In genomic region chr9:75231841-75232746, GRCm38 (mm10) we compare ENCODE assay signal across 8 mouse cellular contexts. TPM values are rescaled to one million over a fixed set of nuclear protein-coding genes. Genes with fewer than 3 reads are reported as not detected.
A peak's percentile ranks its signal among the peaks of the same experiment; 100 is the strongest.
DNase-seq lines count a peak whose midpoint lies in the region; ATAC-seq and TF ChIP-seq lines count a peak whose summit lies in the region.

Myo5c (plus strand) TSS chr9:75232020.

- TF ChIP-seq CTCF in lung, postnatal 0 days (IDR thresholded peaks at IDR 0.05): peak; percentile 31; the same call in 1 of the 2 replicates

- H3K9ac ChIP-seq in heart, embryonic 13.5 days: peak within 1 kb of the TSS; percentile 79
- peak within 1 kb of the TSS; percentile 24 for H3K9ac ChIP-seq in kidney, embryonic 15.5 days
- peak within 1 kb of the TSS; percentile 58 for H3K9ac ChIP-seq in lung, postnatal 0 days (replicated peaks; ENCODE audit: low read depth)
- H3K9ac ChIP-seq in stomach, embryonic 15.5 days: peak within 1 kb of the TSS; percentile 56; the same call in 1 of the 2 replicates

- TF ChIP-seq EP300 in lung, postnatal 0 days (IDR thresholded peaks at IDR 0.05): no peak

- H3K9me3 ChIP-seq in embryonic facial prominence, embryonic 10.5 days: no peaks in the 10 kb centered on the region
- H3K9me3 ChIP-seq in heart, embryonic 13.5 days: no peaks in the 10 kb centered on the region
- H3K9me3 ChIP-seq in kidney, embryonic 15.5 days (replicated peaks): no peaks in the 10 kb centered on the region
- no peaks in the 10 kb centered on the region for H3K9me3 ChIP-seq in lung, postnatal 0 days (ENCODE audit: low read length)
- no peaks in the 10 kb centered on the region for H3K9me3 ChIP-seq in stomach, embryonic 15.5 days

- ATAC-seq in heart, embryonic 13.5 days (ENCODE audit: extremely low read depth, insufficient number of reproducible peaks, low FRiP score, low TSS enrichment): no peak
- ATAC-seq in kidney, embryonic 15.5 days (replicated peaks; ENCODE audit: low FRiP score): peak; percentile 89
- peak; percentile 63 for ATAC-seq in lung, postnatal 0 days
- peak; percentile 62 for ATAC-seq in stomach, embryonic 15.5 days (ENCODE audit: insufficient read depth, low FRiP score, low read depth)

- H3K4me2 ChIP-seq in heart, embryonic 13.5 days: peak within 1 kb of the TSS; percentile 94
- peak within 1 kb of the TSS; percentile 69 for H3K4me2 ChIP-seq in kidney, embryonic 15.5 days
- peak within 1 kb of the TSS; percentile 52 for H3K4me2 ChIP-seq in lung, postnatal 0 days (replicated peaks; ENCODE audit: low read depth, low read length)
- peak within 1 kb of the TSS; percentile 68 for H3K4me2 ChIP-seq in stomach, embryonic 15.5 days

- H3K27me3 ChIP-seq in embryonic facial prominence, embryonic 10.5 days (replicated peaks; ENCODE audit: low read depth, poor library complexity, severe bottlenecking): peaks cover 58% of the 10 kb centered on the region
- H3K27me3 ChIP-seq in heart, embryonic 13.5 days (replicated peaks): peaks cover 33% of the 10 kb centered on the region
- peaks cover 25% of the 10 kb centered on the region for H3K27me3 ChIP-seq in kidney, embryonic 15.5 days
- 0 out of 2 replicates have a peak, but pooled peaks cover 4% of the 10 kb centered on the region for H3K27me3 ChIP-seq in lung, postnatal 0 days (replicated peaks; ENCODE audit: insufficient read depth, low read length)
- peaks cover 6% of the 10 kb centered on the region; the same call in 1 of the 2 replicates for H3K27me3 ChIP-seq in stomach, embryonic 15.5 days (replicated peaks)

- DNase-seq in adrenal gland, adult 18-20 months (ENCODE audit: low spot score in 2 of 2): peak; percentile 22 to 31
- peak; percentile 75 for DNase-seq in embryonic facial prominence, embryonic 10.5 days (ENCODE audit: low spot score)
- DNase-seq in lung, postnatal 0 days (ENCODE audit: low spot score): peak; percentile 86
- DNase-seq in thymus, postnatal 36 days: no peak
- DNase-seq in left cerebral cortex, adult 9 months (ENCODE audit: low spot score in 2 of 2): no peak

- 2% methylated on average over 48 of the region's 48 CpGs for WGBS in embryonic facial prominence, embryonic 10.5 days
- WGBS in heart, embryonic 13.5 days: 6% methylated on average over 48 of the region's 48 CpGs
- 3% methylated on average over 48 of the region's 48 CpGs for WGBS in kidney, embryonic 15.5 days
- 5% methylated on average over 47 of the region's 48 CpGs for WGBS in lung, postnatal 0 days
- WGBS in stomach, embryonic 15.5 days: 3% methylated on average over 48 of the region's 48 CpGs

- H3K27ac ChIP-seq in embryonic facial prominence, embryonic 10.5 days (replicated peaks): peak within 1 kb of the TSS; percentile 40; the same call in 1 of the 2 replicates
- no peak within 1 kb of the TSS for H3K27ac ChIP-seq in heart, embryonic 13.5 days (replicated peaks)
- no peak within 1 kb of the TSS for H3K27ac ChIP-seq in kidney, embryonic 15.5 days
- H3K27ac ChIP-seq in lung, postnatal 0 days (ENCODE audit: low read length): peak within 1 kb of the TSS; percentile 92
- H3K27ac ChIP-seq in stomach, embryonic 15.5 days: peak within 1 kb of the TSS; percentile 63

- H3K4me3 ChIP-seq in embryonic facial prominence, embryonic 10.5 days: peak within 1 kb of the TSS; percentile 58
- H3K4me3 ChIP-seq in heart, embryonic 13.5 days: peak within 1 kb of the TSS; percentile 62
- peak within 1 kb of the TSS; percentile 47 for H3K4me3 ChIP-seq in kidney, embryonic 15.5 days (replicated peaks)
- peak within 1 kb of the TSS; percentile 51 for H3K4me3 ChIP-seq in lung, postnatal 0 days (ENCODE audit: low read depth, low read length)
- H3K4me3 ChIP-seq in stomach, embryonic 15.5 days (replicated peaks): peak within 1 kb of the TSS; percentile 55

- no peaks in the 10 kb centered on the region for H3K36me3 ChIP-seq in embryonic facial prominence, embryonic 10.5 days (replicated peaks)
- H3K36me3 ChIP-seq in heart, embryonic 13.5 days: no peaks in the 10 kb centered on the region
- no peaks in the 10 kb centered on the region for H3K36me3 ChIP-seq in kidney, embryonic 15.5 days
- H3K36me3 ChIP-seq in lung, postnatal 0 days (ENCODE audit: insufficient read depth, low read length): no peaks in the 10 kb centered on the region
- no peaks in the 10 kb centered on the region for H3K36me3 ChIP-seq in stomach, embryonic 15.5 days

- H3K4me1 ChIP-seq in embryonic facial prominence, embryonic 10.5 days: peaks cover 32% of the 10 kb centered on the region
- peaks cover 28% of the 10 kb centered on the region for H3K4me1 ChIP-seq in heart, embryonic 13.5 days
- peaks cover 25% of the 10 kb centered on the region for H3K4me1 ChIP-seq in kidney, embryonic 15.5 days
- H3K4me1 ChIP-seq in lung, postnatal 0 days (ENCODE audit: insufficient read depth, low read depth, low read length): no peaks in the 10 kb centered on the region
- no peaks in the 10 kb centered on the region for H3K4me1 ChIP-seq in stomach, embryonic 15.5 days

RNA-seq across cellular contexts. Expression of gene Myo5c, which starts in this region (rescaled TPM):
- 1 to 10 TPM; 5.1 to 5.7 TPM for total RNA-seq in adrenal gland, adult 18-20 months (2021)
- polyA plus RNA-seq in embryonic facial prominence, embryonic 10.5 days (2016; fragmentation: Nextera tagmentation; extraction: Ambion mirVana): 1.2 and 1.3 TPM in 2 replicates
- polyA plus RNA-seq in heart, embryonic 13.5 days (2015; fragmentation: Nextera tagmentation; extraction: Ambion mirVana): 1.7 and 2.1 TPM in 2 replicates
- 3.7 and 3.9 TPM in 2 replicates for polyA plus RNA-seq in kidney, embryonic 15.5 days (2015; fragmentation: Nextera tagmentation; extraction: Ambion mirVana)
- polyA plus RNA-seq in lung, postnatal 0 days (2015; fragmentation: Nextera tagmentation; extraction: Ambion mirVana): 35.0 and 39.2 TPM in 2 replicates
- 11.3 and 12.4 TPM in 2 replicates for polyA plus RNA-seq in stomach, embryonic 15.5 days (2015; fragmentation: Nextera tagmentation; extraction: Ambion mirVana)

Comparison
In these comparisons a context has a peak if more than half of its experiments do, and no peak if none do; other contexts are left out.
1. DNase-seq: peak in adrenal gland, adult 18-20 months (2 of 2), embryonic facial prominence, embryonic 10.5 days (single experiment) and lung, postnatal 0 days (single experiment); none in thymus, postnatal 36 days (0 of 2) and left cerebral cortex, adult 9 months (0 of 2).
2. H3K27ac ChIP-seq: peak in embryonic facial prominence, embryonic 10.5 days (single experiment), lung, postnatal 0 days (single experiment) and stomach, embryonic 15.5 days (single experiment); none in heart, embryonic 13.5 days (single experiment) and kidney, embryonic 15.5 days (single experiment).
3. H3K9ac ChIP-seq: peak in every context shown above with its lines; median percentile 79 in heart, embryonic 13.5 days; 58 in lung, postnatal 0 days; 56 in stomach, embryonic 15.5 days; 24 in kidney, embryonic 15.5 days.
4. Peak in every context shown above with its lines, with median percentiles within 50 percentile points of each other: H3K4me3 ChIP-seq and H3K4me2 ChIP-seq.